Mouse (Mus musculus) cerebellum, adult 9-10 months (tissue): ENCODE results near the gene Lin37.

Experiments used
- DNase-seq: peaks from one replicate; pipeline ENCODE4 v3.0.0; 2022

Lin37 gene

GRCm38 (mm10) chr7:30585170-30585569 lies 25.5 kb upstream of the Lin37 start:
- DNase-seq: no peak

GRCm38 (mm10) chr7:30584339-30584738 lies 24.7 kb upstream of the Lin37 start:
- DNase-seq: no peak

GRCm38 (mm10) chr7:30581547-30581946 lies 21.9 kb upstream of the Lin37 start:
- no peak for DNase-seq

- no peak for DNase-seq
These were observed 20.3 kb upstream of the Lin37 start for GRCm38 (mm10) chr7:30579950-30580349.

GRCm38 (mm10) chr7:30572969-30573368 lies 13.3 kb upstream of the Lin37 start:
- DNase-seq: peak; percentile 88

GRCm38 (mm10) chr7:30572389-30572788 lies 12.8 kb upstream of the Lin37 start:
- DNase-seq: no peak

GRCm38 (mm10) chr7:30567555-30567954 lies 7.9 kb upstream of the Lin37 start:
- DNase-seq: peak; percentile 29

GRCm38 (mm10) chr7:30566033-30566432 lies 6.4 kb upstream of the Lin37 start:
- peak; percentile 38 for DNase-seq

GRCm38 (mm10) chr7:30564970-30565571 lies 5.4 kb upstream of the Lin37 start, which contains the start of gene Igflr1:
Gene Igflr1, plus strand, starts transcription at chr7:30565427.
- peak; percentile 60 for DNase-seq

- DNase-seq: no peak
These were observed 4.3 kb upstream of the Lin37 start for GRCm38 (mm10) chr7:30563906-30564280.

- peak; percentile 97 for DNase-seq
These were observed 3.7 kb upstream of the Lin37 start, which contains the start of the genes U2af1l4, Gm49396 and Psenen for GRCm38 (mm10) chr7:30563117-30563905. Gene U2af1l4, plus strand, starts transcription at chr7:30563301. Gene Gm49396, plus strand, starts transcription at chr7:30563344. Gene Psenen, minus strand, starts transcription at chr7:30563627.

- DNase-seq: no peak
These were observed 3.0 kb upstream of the Lin37 start for GRCm38 (mm10) chr7:30562526-30563116.

GRCm38 (mm10) chr7:30560296-30560695 lies 658 bp upstream of the Lin37 start:
- DNase-seq: peak; percentile 61

GRCm38 (mm10) chr7:30558656-30559442 lies 789 bp downstream of the Lin37 start:
- peak; percentile 54 for DNase-seq

GRCm38 (mm10) chr7:30557901-30558514 lies 1.6 kb downstream of the Lin37 start:
- peak; percentile 45 for DNase-seq

GRCm38 (mm10) chr7:30556894-30557536 lies 2.6 kb downstream of the Lin37 start:
- no peak for DNase-seq

- peak; percentile 67 for DNase-seq
These were observed 5.6 kb downstream of the Lin37 start for GRCm38 (mm10) chr7:30553810-30554584.

GRCm38 (mm10) chr7:30553021-30553589 lies 6.5 kb downstream of the Lin37 start:
- peak; percentile 84 for DNase-seq

GRCm38 (mm10) chr7:30552102-30553020 lies 7.3 kb downstream of the Lin37 start, which contains the start of the genes Hspb6 and Proser3:
Gene Hspb6, plus strand, starts transcription at chr7:30552178.
Gene Proser3, minus strand, starts transcription at chr7:30552299.
- peak; percentile 99 for DNase-seq
